Mouse (Mus musculus): Measurements from ENCODE around the gene Alox12e. TPM values are rescaled to one million over a fixed set of nuclear protein-coding genes. Genes with fewer than 3 reads are reported as not detected.

The Alox12e gene
- total and polyA plus RNA-seq, 3 experiments: 0.16 TPM; not detected in 2

GRCm38 (mm10) chr11:70280441-70280840 lies 42.0 kb downstream of the Alox12e start:
- no peaks in the 10 kb centered on the region for H3K9me3 ChIP-seq (replicated peaks)
- TF ChIP-seq GATA2 (IDR thresholded peaks at IDR 0.05; ENCODE audit: borderline replicate concordance, low read depth, low read length) (no peak), TAL1 (conservative IDR thresholded peaks at IDR 0.05; ENCODE audit: low read depth, low read length) (no peak), POLR2AphosphoS5 (IDR thresholded peaks at IDR 0.05; ENCODE audit: insufficient replicate concordance, low read depth, low read length) (no peak)
- no peaks in the 10 kb centered on the region for H3K4me1 ChIP-seq (ENCODE audit: insufficient read depth, low read depth, low read length)
- DNase-seq (ENCODE audit: low spot score) (no peak), ATAC-seq (ENCODE audit: extremely low read depth, insufficient number of reproducible peaks, low FRiP score, poor library complexity, severe bottlenecking) (no peak)
- peaks cover 20% of the 10 kb centered on the region for H3K27me3 ChIP-seq (ENCODE audit: insufficient read depth, low read length)
- H3K4me3 ChIP-seq (ENCODE audit: low read depth, low read length): no peak overlapping the region
- H3K36me3 ChIP-seq (replicated peaks): no peaks in the 10 kb centered on the region

- no peaks in the 10 kb centered on the region for H3K9me3 ChIP-seq (replicated peaks)
- H3K27me3 ChIP-seq (ENCODE audit: insufficient read depth, low read length): peaks cover 19% of the 10 kb centered on the region
- TF ChIP-seq GATA1 (IDR thresholded peaks at IDR 0.05; ENCODE audit: borderline replicate concordance, low read length): no peak
- no peak for TF ChIP-seq POLR2AphosphoS5 (IDR thresholded peaks at IDR 0.05; ENCODE audit: insufficient replicate concordance, low read depth, low read length)
- TF ChIP-seq CTCF (IDR thresholded peaks at IDR 0.05; ENCODE audit: low read depth, low read length): no peak
- TF ChIP-seq TAL1 (conservative IDR thresholded peaks at IDR 0.05; ENCODE audit: low read depth, low read length): no peak
- no peak for TF ChIP-seq GATA2 (IDR thresholded peaks at IDR 0.05; ENCODE audit: borderline replicate concordance, low read depth, low read length)
- H3K36me3 ChIP-seq (replicated peaks): no peaks in the 10 kb centered on the region
- DNase-seq (ENCODE audit: low spot score) (no peak), ATAC-seq (ENCODE audit: extremely low read depth, insufficient number of reproducible peaks, low FRiP score, poor library complexity, severe bottlenecking) (no peak)
- no peak overlapping the region for H3K4me3 ChIP-seq (ENCODE audit: low read depth, low read length)
- no peaks in the 10 kb centered on the region for H3K4me1 ChIP-seq (ENCODE audit: insufficient read depth, low read depth, low read length)
Measured at GRCm38 (mm10) chr11:70278961-70279360, 43.5 kb downstream of the Alox12e start.

GRCm38 (mm10) chr11:70271641-70272040 lies 50.8 kb downstream of the Alox12e start:
- TF ChIP-seq GATA2 (IDR thresholded peaks at IDR 0.05; ENCODE audit: borderline replicate concordance, low read depth, low read length): no peak
- no peak for TF ChIP-seq CTCF (IDR thresholded peaks at IDR 0.05; ENCODE audit: low read depth, low read length)
- DNase-seq (ENCODE audit: low spot score) (no peak), ATAC-seq (ENCODE audit: extremely low read depth, insufficient number of reproducible peaks, low FRiP score, poor library complexity, severe bottlenecking) (no peak)
- no peak overlapping the region for H3K4me3 ChIP-seq (ENCODE audit: low read depth, low read length)
- H3K27me3 ChIP-seq (ENCODE audit: insufficient read depth, low read length): peaks cover 13% of the 10 kb centered on the region
- no peaks in the 10 kb centered on the region for H3K36me3 ChIP-seq (replicated peaks)
- no peaks in the 10 kb centered on the region for H3K9me3 ChIP-seq (replicated peaks)
- H3K4me1 ChIP-seq (ENCODE audit: insufficient read depth, low read depth, low read length): no peaks in the 10 kb centered on the region

GRCm38 (mm10) chr11:70266405-70266804 lies 56.0 kb downstream of the Alox12e start:
- Histone ChIP-seq H3K36me3 (replicated peaks) (no peaks in the 10 kb centered on the region), H3K27me3 (ENCODE audit: insufficient read depth, low read length) (peaks cover 15% of the 10 kb centered on the region), H3K4me1 (ENCODE audit: insufficient read depth, low read depth, low read length) (no peaks in the 10 kb centered on the region), H3K9me3 (replicated peaks) (no peaks in the 10 kb centered on the region), H3K4me3 (ENCODE audit: low read depth, low read length) (no peak overlapping the region)
- DNase-seq (ENCODE audit: low spot score) (no peak), ATAC-seq (ENCODE audit: extremely low read depth, insufficient number of reproducible peaks, low FRiP score, poor library complexity, severe bottlenecking) (no peak)
- no peak for TF ChIP-seq TAL1 (conservative IDR thresholded peaks at IDR 0.05; ENCODE audit: low read depth, low read length)
- TF ChIP-seq CTCF (IDR thresholded peaks at IDR 0.05; ENCODE audit: low read depth, low read length): no peak
- no peak for TF ChIP-seq GATA1 (IDR thresholded peaks at IDR 0.05; ENCODE audit: borderline replicate concordance, low read length)
- no peak for TF ChIP-seq GATA2 (IDR thresholded peaks at IDR 0.05; ENCODE audit: borderline replicate concordance, low read depth, low read length)
- no peak for TF ChIP-seq POLR2AphosphoS5 (IDR thresholded peaks at IDR 0.05; ENCODE audit: insufficient replicate concordance, low read depth, low read length)

GRCm38 (mm10) chr11:70265819-70266218 lies 56.6 kb downstream of the Alox12e start:
- TF ChIP-seq TAL1 (conservative IDR thresholded peaks at IDR 0.05; ENCODE audit: low read depth, low read length) (no peak), POLR2AphosphoS5 (IDR thresholded peaks at IDR 0.05; ENCODE audit: insufficient replicate concordance, low read depth, low read length) (no peak), CTCF (IDR thresholded peaks at IDR 0.05; ENCODE audit: low read depth, low read length) (no peak), GATA2 (IDR thresholded peaks at IDR 0.05; ENCODE audit: borderline replicate concordance, low read depth, low read length) (no peak), GATA1 (IDR thresholded peaks at IDR 0.05; ENCODE audit: borderline replicate concordance, low read length) (no peak)
- DNase-seq (ENCODE audit: low spot score): no peak
- no peak for ATAC-seq (ENCODE audit: extremely low read depth, insufficient number of reproducible peaks, low FRiP score, poor library complexity, severe bottlenecking)
- no peaks in the 10 kb centered on the region for H3K9me3 ChIP-seq (replicated peaks)
- no peaks in the 10 kb centered on the region for H3K36me3 ChIP-seq (replicated peaks)
- H3K27me3 ChIP-seq (ENCODE audit: insufficient read depth, low read length): peaks cover 15% of the 10 kb centered on the region
- no peaks in the 10 kb centered on the region for H3K4me1 ChIP-seq (ENCODE audit: insufficient read depth, low read depth, low read length)
- no peak overlapping the region for H3K4me3 ChIP-seq (ENCODE audit: low read depth, low read length)

Other genes with a start within 250 kb of the Alox12e start
Only the 20 nearest of the 23 such genes appear.
- gene Mgl2, start 192.3 kb downstream of the Alox12e start, total RNA-seq (2014; fragmentation: Nextera tagmentation): not detected in 2 replicates
- 0.41 TPM in 1 of 2 replicates, not detected in the other for gene Mgl2, start 192.3 kb downstream of the Alox12e start, total RNA-seq (2017)
- gene Mgl2, start 192.3 kb downstream of the Alox12e start, polyA plus RNA-seq (2012): not detected in 2 replicates
- gene Clec10a, start 166.4 kb downstream of the Alox12e start, total RNA-seq (2014; fragmentation: Nextera tagmentation): 26.3 and 36.3 TPM in 2 replicates
- gene Clec10a, start 166.4 kb downstream of the Alox12e start, total RNA-seq (2017): 89.8 and 103 TPM in 2 replicates
- 4.3 and 5.1 TPM in 2 replicates for gene Clec10a, start 166.4 kb downstream of the Alox12e start, polyA plus RNA-seq (2012)
- gene Slc16a11, start 109.9 kb downstream of the Alox12e start, total RNA-seq (2014; fragmentation: Nextera tagmentation): not detected in 2 replicates
- 0.06 TPM in 1 of 2 replicates, not detected in the other for gene Slc16a11, start 109.9 kb downstream of the Alox12e start, total RNA-seq (2017)
- gene Slc16a11, start 109.9 kb downstream of the Alox12e start, polyA plus RNA-seq (2012): not detected in 2 replicates
- 4.7 and 6.0 TPM in 2 replicates for gene Slc16a13, start 101.6 kb downstream of the Alox12e start, total RNA-seq (2014; fragmentation: Nextera tagmentation)
- 4.6 and 5.7 TPM in 2 replicates for gene Slc16a13, start 101.6 kb downstream of the Alox12e start, total RNA-seq (2017)
- 6.6 and 8.3 TPM in 2 replicates for gene Slc16a13, start 101.6 kb downstream of the Alox12e start, polyA plus RNA-seq (2012)
- gene Bcl6b, start 92.8 kb downstream of the Alox12e start, total RNA-seq (2014; fragmentation: Nextera tagmentation): not detected in 2 replicates
- 0.22 TPM in 1 of 2 replicates, not detected in the other for gene Bcl6b, start 92.8 kb downstream of the Alox12e start, total RNA-seq (2017)
- gene Bcl6b, start 92.8 kb downstream of the Alox12e start, polyA plus RNA-seq (2012): not detected in 2 replicates
- 64.9 and 75.9 TPM in 2 replicates for gene 0610010K14Rik, start 84.7 kb downstream of the Alox12e start, total RNA-seq (2014; fragmentation: Nextera tagmentation)
- gene 0610010K14Rik, start 84.7 kb downstream of the Alox12e start, total RNA-seq (2017): 18.5 and 20.2 TPM in 2 replicates
- gene 0610010K14Rik, start 84.7 kb downstream of the Alox12e start, polyA plus RNA-seq (2012): 83.3 and 100 TPM in 2 replicates
- gene Gm21988, start 82.8 kb downstream of the Alox12e start, total RNA-seq (2014; fragmentation: Nextera tagmentation): 2.9 and 3.5 TPM in 2 replicates
- 1.2 and 1.9 TPM in 2 replicates for gene Gm21988, start 82.8 kb downstream of the Alox12e start, total RNA-seq (2017)
- 3.2 TPM in 2 replicates for gene Gm21988, start 82.8 kb downstream of the Alox12e start, polyA plus RNA-seq (2012)
- 133 and 164 TPM in 2 replicates for gene Rnasek, start 82.8 kb downstream of the Alox12e start, total RNA-seq (2014; fragmentation: Nextera tagmentation)
- 21.6 and 29.2 TPM in 2 replicates for gene Rnasek, start 82.8 kb downstream of the Alox12e start, total RNA-seq (2017)
- 119 and 152 TPM in 2 replicates for gene Rnasek, start 82.8 kb downstream of the Alox12e start, polyA plus RNA-seq (2012)
- not detected in 2 replicates for gene Alox12, start 67.3 kb downstream of the Alox12e start, total RNA-seq (2014; fragmentation: Nextera tagmentation)
- 0.11 and 0.12 TPM in 2 replicates for gene Alox12, start 67.3 kb downstream of the Alox12e start, total RNA-seq (2017)
- 0.02 TPM in 1 of 2 replicates, not detected in the other for gene Alox12, start 67.3 kb downstream of the Alox12e start, polyA plus RNA-seq (2012)
- not detected in 2 replicates for gene Alox15, start 29.4 kb upstream of the Alox12e start, total RNA-seq (2014; fragmentation: Nextera tagmentation)
- not detected in 2 replicates for gene Alox15, start 29.4 kb upstream of the Alox12e start, total RNA-seq (2017)
- not detected in 2 replicates for gene Alox15, start 29.4 kb upstream of the Alox12e start, polyA plus RNA-seq (2012)
- gene Pelp1, start 87.4 kb upstream of the Alox12e start, total RNA-seq (2014; fragmentation: Nextera tagmentation): 36.5 and 39.9 TPM in 2 replicates
- gene Pelp1, start 87.4 kb upstream of the Alox12e start, total RNA-seq (2017): 6.9 and 7.8 TPM in 2 replicates
- gene Pelp1, start 87.4 kb upstream of the Alox12e start, polyA plus RNA-seq (2012): 104 and 111 TPM in 2 replicates
- gene Arrb2, start 110.0 kb upstream of the Alox12e start, total RNA-seq (2014; fragmentation: Nextera tagmentation): 51.7 and 69.3 TPM in 2 replicates
- 97.1 and 114 TPM in 2 replicates for gene Arrb2, start 110.0 kb upstream of the Alox12e start, total RNA-seq (2017)
- gene Arrb2, start 110.0 kb upstream of the Alox12e start, polyA plus RNA-seq (2012): 327 and 349 TPM in 2 replicates
- gene Med11, start 129.3 kb upstream of the Alox12e start, total RNA-seq (2014; fragmentation: Nextera tagmentation): 13.2 and 18.1 TPM in 2 replicates
- 37.0 and 42.4 TPM in 2 replicates for gene Med11, start 129.3 kb upstream of the Alox12e start, total RNA-seq (2017)
- gene Med11, start 129.3 kb upstream of the Alox12e start, polyA plus RNA-seq (2012): 18.5 and 22.6 TPM in 2 replicates
- gene Zmynd15, start 136.8 kb upstream of the Alox12e start, total RNA-seq (2014; fragmentation: Nextera tagmentation): not detected in 2 replicates
- gene Zmynd15, start 136.8 kb upstream of the Alox12e start, total RNA-seq (2017): 0.06 and 0.66 TPM in 2 replicates
- gene Zmynd15, start 136.8 kb upstream of the Alox12e start, polyA plus RNA-seq (2012): not detected in 2 replicates
- gene Cxcl16, start 137.4 kb upstream of the Alox12e start, total RNA-seq (2014; fragmentation: Nextera tagmentation): not detected in 2 replicates
- gene Cxcl16, start 137.4 kb upstream of the Alox12e start, total RNA-seq (2017): not detected in 2 replicates
- not detected in 2 replicates for gene Cxcl16, start 137.4 kb upstream of the Alox12e start, polyA plus RNA-seq (2012)
- not detected in 2 replicates for gene Tm4sf5, start 182.6 kb upstream of the Alox12e start, total RNA-seq (2014; fragmentation: Nextera tagmentation)
- not detected in 2 replicates for gene Tm4sf5, start 182.6 kb upstream of the Alox12e start, total RNA-seq (2017)
- not detected in 2 replicates for gene Tm4sf5, start 182.6 kb upstream of the Alox12e start, polyA plus RNA-seq (2012)
- not detected in 2 replicates for gene Vmo1, start 192.0 kb upstream of the Alox12e start, total RNA-seq (2014; fragmentation: Nextera tagmentation)
- gene Vmo1, start 192.0 kb upstream of the Alox12e start, total RNA-seq (2017): not detected in 2 replicates
- gene Vmo1, start 192.0 kb upstream of the Alox12e start, polyA plus RNA-seq (2012): not detected in 2 replicates
- gene Gltpd2, start 196.6 kb upstream of the Alox12e start, total RNA-seq (2014; fragmentation: Nextera tagmentation): not detected in 2 replicates
- gene Gltpd2, start 196.6 kb upstream of the Alox12e start, total RNA-seq (2017): not detected in 2 replicates
- gene Gltpd2, start 196.6 kb upstream of the Alox12e start, polyA plus RNA-seq (2012): not detected in 2 replicates
- gene Psmb6, start 202.7 kb upstream of the Alox12e start, total RNA-seq (2014; fragmentation: Nextera tagmentation): 114 and 116 TPM in 2 replicates
- gene Psmb6, start 202.7 kb upstream of the Alox12e start, total RNA-seq (2017): 212 and 295 TPM in 2 replicates
- 153 and 181 TPM in 2 replicates for gene Psmb6, start 202.7 kb upstream of the Alox12e start, polyA plus RNA-seq (2012)
- gene Gm40193, start 210.3 kb upstream of the Alox12e start, total RNA-seq (2014; fragmentation: Nextera tagmentation): not detected in 2 replicates
- gene Gm40193, start 210.3 kb upstream of the Alox12e start, total RNA-seq (2017): not detected in 2 replicates
- gene Gm40193, start 210.3 kb upstream of the Alox12e start, polyA plus RNA-seq (2012): not detected in 2 replicates

All from G1E (cell line).